Mouse (Mus musculus) hindbrain, embryonic 13.5 days (tissue): ENCODE measurements around the gene St14. TPM values are rescaled to one million over a fixed set of nuclear protein-coding genes. Genes with fewer than 3 reads are reported as not detected.
"Not testable (repeated sequence)": the region's sequence is repeated elsewhere in the genome, so short reads cannot be mapped to it uniquely, and the experiment has no call there.

Experiments used
- ATAC-seq: fragments of 200-750 bp; cut with Nextera tagmentation; 2 replicates; pipeline ENCODE4 v1.8.0; 2017; ENCODE audit warnings: moderate TSS enrichment; ENCODE audit not compliant: low FRiP score
- H3K27ac ChIP-seq: fragments of 300-500 bp; sonication (generic); 2 replicates; pipeline ENCODE4 v1.5.1; 2015; ENCODE audit warnings: inconsistent platforms, mild to moderate bottlenecking, moderate library complexity
- H3K27me3 ChIP-seq: fragments of 300-500 bp; sonication (generic); 2 replicates; pipeline ENCODE4 v1.6.1; 2015; ENCODE audit warnings: mild to moderate bottlenecking, inconsistent platforms
- H3K36me3 ChIP-seq: fragments of 300-500 bp; sonication (generic); 2 replicates; pipeline ENCODE4 v1.6.1; 2015; ENCODE audit warnings: mild to moderate bottlenecking, inconsistent platforms
- H3K4me1 ChIP-seq: fragments of 300-500 bp; sonication (generic); replicated peaks from 2 replicates; pipeline ENCODE4 v1.6.1; 2015; ENCODE audit warnings: inconsistent platforms
- H3K4me2 ChIP-seq: fragments of 300-500 bp; sonication (generic); 2 replicates; pipeline ENCODE4 v1.6.1; 2015; ENCODE audit warnings: inconsistent platforms, mild to moderate bottlenecking, moderate library complexity
- H3K4me3 ChIP-seq: fragments of 300-500 bp; sonication (generic); 2 replicates; pipeline ENCODE4 v1.5.1; 2015; ENCODE audit warnings: mild to moderate bottlenecking, inconsistent platforms
- H3K9ac ChIP-seq: fragments of 300-500 bp; sonication (generic); 2 replicates; pipeline ENCODE4 v1.6.1; 2015; ENCODE audit warnings: mild to moderate bottlenecking, inconsistent platforms
- H3K9me3 ChIP-seq: fragments of 300-500 bp; sonication (generic); 2 replicates; pipeline ENCODE4 v1.6.1; 2016; ENCODE audit warnings: inconsistent platforms
- WGBS: fragments of 180-500 bp; shearing (Covaris S2); methylation state at CpG from one replicate; pipeline ENCODE4 v1.1.7; 2015; 5-methylcytosine and 5-hydroxymethylcytosine counted together
- polyA plus RNA-seq: library from polyadenylated mRNA; unstranded; fragments of >200 nt; fragmentation: Nextera tagmentation; extraction: Ambion mirVana; gene quantifications from 2 replicates; pipeline ENCODE4 v1.2.1, GENCODE M21; 2015

Gene St14
- 0.42 and 0.71 TPM in 2 replicates for polyA plus RNA-seq

- H3K9ac ChIP-seq, result peak within 1 kb of the TSS; percentile 65
- H3K36me3 ChIP-seq, result no peaks in the 10 kb centered on the region
- no peak within 1 kb of the TSS for H3K27ac ChIP-seq
- H3K4me3 ChIP-seq, result peak within 1 kb of the TSS; percentile 44
- peaks cover 74% of the 10 kb centered on the region for H3K27me3 ChIP-seq
- peaks cover 20% of the 10 kb centered on the region for H3K4me1 ChIP-seq
- ATAC-seq, result peak; percentile 40; the same call in 1 of the 2 replicates
- 1% methylated on average over 73 of the region's 74 CpGs for WGBS
- H3K9me3 ChIP-seq, result no peaks in the 10 kb centered on the region
- H3K4me2 ChIP-seq, result peak within 1 kb of the TSS; percentile 83
These were observed at the start of gene St14 for GRCm38 (mm10) chr9:31131205-31131968. Gene St14, minus strand, starts transcription at chr9:31131853.

GRCm38 (mm10) chr9:31177692-31178091, 46.0 kb upstream of the St14 start:
- Histone ChIP-seq H3K9me3 (no peaks in the 10 kb centered on the region), H3K4me1 (peaks cover 38% of the 10 kb centered on the region), H3K4me3 (no peak overlapping the region), H3K27ac (peak overlapping the region; percentile 40), H3K9ac (no peak overlapping the region; the same call in 1 of the 2 replicates), H3K27me3 (no peaks in the 10 kb centered on the region), H3K4me2 (no peak overlapping the region), H3K36me3 (peaks cover 15% of the 10 kb centered on the region)
- 87% methylated on average over 6 of the region's 6 CpGs for WGBS
- no peak for ATAC-seq

GRCm38 (mm10) chr9:31176379-31177130, 44.9 kb upstream of the St14 start:
- Histone ChIP-seq H3K27ac (peak overlapping the region; percentile 56), H3K9ac (no peak overlapping the region), H3K36me3 (peaks cover 20% of the 10 kb centered on the region), H3K9me3 (no peaks in the 10 kb centered on the region), H3K27me3 (no peaks in the 10 kb centered on the region), H3K4me1 (peaks cover 28% of the 10 kb centered on the region), H3K4me3 (no peak overlapping the region), H3K4me2 (no peak overlapping the region)
- no peak for ATAC-seq
- 69% methylated on average over 8 of the region's 8 CpGs for WGBS

- Histone ChIP-seq H3K36me3 (peaks cover 26% of the 10 kb centered on the region), H3K4me1 (peaks cover 24% of the 10 kb centered on the region), H3K4me3 (no peak overlapping the region), H3K27ac (peak overlapping the region; percentile 56; the same call in 1 of the 2 replicates), H3K9me3 (no peaks in the 10 kb centered on the region), H3K27me3 (no peaks in the 10 kb centered on the region), H3K4me2 (no peak overlapping the region), H3K9ac (no peak overlapping the region)
- WGBS, result 88% methylated on average over 3 of the region's 3 CpGs
- no peak for ATAC-seq
These were observed 44.3 kb upstream of the St14 start for GRCm38 (mm10) chr9:31175978-31176377.

- Histone ChIP-seq H3K36me3 (peaks cover 30% of the 10 kb centered on the region), H3K4me1 (peaks cover 24% of the 10 kb centered on the region), H3K27me3 (no peaks in the 10 kb centered on the region), H3K4me2 (no peak overlapping the region), H3K9ac (no peak overlapping the region), H3K9me3 (no peaks in the 10 kb centered on the region), H3K4me3 (no peak overlapping the region), H3K27ac (no peak overlapping the region)
- WGBS, result 95% methylated on average over 6 of the region's 6 CpGs
- no peak for ATAC-seq
These were observed 43.7 kb upstream of the St14 start for GRCm38 (mm10) chr9:31175346-31175745.

GRCm38 (mm10) chr9:31168356-31169093, 36.9 kb upstream of the St14 start:
- no peaks in the 10 kb centered on the region for H3K27me3 ChIP-seq
- H3K4me3 ChIP-seq, result no peak overlapping the region
- no peaks in the 10 kb centered on the region for H3K9me3 ChIP-seq
- ATAC-seq, result no peak
- no peak overlapping the region for H3K9ac ChIP-seq
- WGBS, result 95% methylated on average over 22 of the region's 22 CpGs
- no peaks in the 10 kb centered on the region for H3K4me1 ChIP-seq
- peaks cover 66% of the 10 kb centered on the region for H3K36me3 ChIP-seq
- H3K27ac ChIP-seq, result no peak overlapping the region
- no peak overlapping the region for H3K4me2 ChIP-seq

- Histone ChIP-seq H3K9ac (no peak overlapping the region), H3K27ac (no peak overlapping the region), H3K9me3 (no peaks in the 10 kb centered on the region), H3K27me3 (no peaks in the 10 kb centered on the region), H3K4me1 (no peaks in the 10 kb centered on the region), H3K4me2 (no peak overlapping the region), H3K36me3 (peaks cover 78% of the 10 kb centered on the region), H3K4me3 (no peak overlapping the region)
- no peak for ATAC-seq
- WGBS, result 90% methylated on average over 13 of the region's 13 CpGs
These were observed 35.7 kb upstream of the St14 start for GRCm38 (mm10) chr9:31167305-31167704.

GRCm38 (mm10) chr9:31165505-31165904, 33.9 kb upstream of the St14 start:
- peaks cover 82% of the 10 kb centered on the region for H3K36me3 ChIP-seq
- H3K9me3 ChIP-seq, H3K4me2 ChIP-seq, H3K4me1 ChIP-seq, H3K27me3 ChIP-seq, H3K4me3 ChIP-seq, H3K27ac ChIP-seq, ATAC-seq, H3K9ac ChIP-seq: not testable (repeated sequence)
- WGBS, result 83% methylated on average over 3 of the region's 3 CpGs

GRCm38 (mm10) chr9:31163327-31163726, 31.7 kb upstream of the St14 start:
- Histone ChIP-seq H3K9me3 (no peaks in the 10 kb centered on the region), H3K27me3 (no peaks in the 10 kb centered on the region), H3K36me3 (peaks cover 86% of the 10 kb centered on the region), H3K9ac (no peak overlapping the region), H3K4me3 (no peak overlapping the region), H3K27ac (no peak overlapping the region), H3K4me1 (no peaks in the 10 kb centered on the region), H3K4me2 (no peak overlapping the region)
- WGBS, result 94% methylated on average over 1 of the region's 1 CpGs
- no peak for ATAC-seq

GRCm38 (mm10) chr9:31162911-31163310, 31.3 kb upstream of the St14 start:
- Histone ChIP-seq H3K27ac (no peak overlapping the region), H3K9ac (no peak overlapping the region), H3K4me2 (no peak overlapping the region), H3K4me1 (no peaks in the 10 kb centered on the region), H3K27me3 (no peaks in the 10 kb centered on the region), H3K4me3 (no peak overlapping the region), H3K9me3 (no peaks in the 10 kb centered on the region), H3K36me3 (peaks cover 86% of the 10 kb centered on the region)
- WGBS, result 78% methylated on average over 1 of the region's 1 CpGs
- ATAC-seq, result no peak

- no peak for ATAC-seq
- peaks cover 92% of the 10 kb centered on the region for H3K36me3 ChIP-seq
- no peaks in the 10 kb centered on the region for H3K4me1 ChIP-seq
- H3K9ac ChIP-seq, result no peak overlapping the region
- H3K9me3 ChIP-seq, result no peaks in the 10 kb centered on the region
- 87% methylated on average over 4 of the region's 4 CpGs for WGBS
- 0 out of 2 replicates have a peak overlapping the region, but pooled peaks have one; percentile 23 for H3K27ac ChIP-seq
- no peak overlapping the region for H3K4me2 ChIP-seq
- no peaks in the 10 kb centered on the region for H3K27me3 ChIP-seq
- no peak overlapping the region for H3K4me3 ChIP-seq
These were observed 28.3 kb upstream of the St14 start for GRCm38 (mm10) chr9:31159910-31160309.

- Histone ChIP-seq H3K9me3 (no peaks in the 10 kb centered on the region), H3K27ac (no peak overlapping the region), H3K4me3 (no peak overlapping the region), H3K36me3 (peaks cover 91% of the 10 kb centered on the region), H3K4me1 (no peaks in the 10 kb centered on the region), H3K27me3 (no peaks in the 10 kb centered on the region), H3K9ac (no peak overlapping the region), H3K4me2 (no peak overlapping the region)
- ATAC-seq, result no peak
- 96% methylated on average over 8 of the region's 8 CpGs for WGBS
These were observed 24.9 kb upstream of the St14 start for GRCm38 (mm10) chr9:31156594-31156993.
